Comparison of ENCODE assay signal across 8 mouse cellular contexts in genomic region chr10:43002066-43002678, GRCm38 (mm10).
A peak's percentile ranks its signal among the peaks of the same experiment; 100 is the strongest.
DNase-seq lines count a peak whose midpoint lies in the region; ATAC-seq and TF ChIP-seq lines count a peak whose summit lies in the region.

No protein-coding gene starts in this region.

- H3K4me3 ChIP-seq in gastrocnemius, adult 2 months, result peak overlapping the region; percentile 66
- peak overlapping the region in 1 of 2 experiments; percentile 47; a peak in 3 of 4 replicates for H3K4me3 ChIP-seq in heart, embryonic 14.5 days (ENCODE audit: control insufficient read depth in 1 of 2, insufficient read depth in 1 of 2, low read depth in 1 of 2, low read length in 2 of 2)
- 0 out of 2 replicates have a peak overlapping the region, but pooled peaks have one; percentile 26 for H3K4me3 ChIP-seq in midbrain, embryonic 12.5 days

- no peaks in the 10 kb centered on the region for H3K27me3 ChIP-seq in heart, embryonic 14.5 days (ENCODE audit: control insufficient read depth, insufficient read depth, low read length)
- no peaks in the 10 kb centered on the region for H3K27me3 ChIP-seq in midbrain, embryonic 12.5 days

- no peak for DNase-seq in gastrocnemius, adult 2 months
- no peak for DNase-seq in gastrocnemius, postnatal 25 days
- DNase-seq in kidney, postnatal 10 days, result peak; percentile 77
- DNase-seq in natural killer cell, adult 2 months (ENCODE audit: low spot score in 2 of 2), result no peak
- DNase-seq in cerebellum, adult 9-10 months, result no peak
- DNase-seq in right cerebral cortex, postnatal 14 days, result no peak

- no peak for ATAC-seq in heart, embryonic 14.5 days (ENCODE audit: insufficient number of reproducible peaks, insufficient read depth, low FRiP score, low read depth)
- ATAC-seq in midbrain, embryonic 12.5 days (ENCODE audit: low FRiP score, low read depth), result no peak

- no peaks in the 10 kb centered on the region for H3K36me3 ChIP-seq in heart, embryonic 14.5 days (ENCODE audit: control insufficient read depth, insufficient read depth, low read length)
- no peaks in the 10 kb centered on the region for H3K36me3 ChIP-seq in midbrain, embryonic 12.5 days

- intact Hi-C loops in gastrocnemius, adult 2 months (cut with DNase I), result no loop called here

- no peak for TF ChIP-seq CTCF in gastrocnemius, adult 2 months (IDR thresholded peaks at IDR 0.05)

- H3K27ac ChIP-seq in gastrocnemius, adult 2 months, result peak overlapping the region; percentile 78
- H3K27ac ChIP-seq in heart, embryonic 14.5 days (replicated peaks in 1 of 2; ENCODE audit: control insufficient read depth in 1 of 2, insufficient read depth in 1 of 2, low read depth in 2 of 2, low read length in 2 of 2), result no peak overlapping the region
- H3K27ac ChIP-seq in midbrain, embryonic 12.5 days (replicated peaks), result no peak overlapping the region

- H3K4me1 ChIP-seq in heart, embryonic 14.5 days (ENCODE audit: control insufficient read depth in 2 of 2, insufficient read depth in 2 of 2, low read length in 2 of 2), result peaks cover 5 to 10% of the 10 kb centered on the region in 2 experiments; a peak in 3 of 4 replicates
- H3K4me1 ChIP-seq in midbrain, embryonic 12.5 days, result peaks cover 13% of the 10 kb centered on the region

- no peaks in the 10 kb centered on the region for H3K9me3 ChIP-seq in heart, embryonic 14.5 days (ENCODE audit: control insufficient read depth, low read length)
- H3K9me3 ChIP-seq in midbrain, embryonic 12.5 days, result no peaks in the 10 kb centered on the region

- H3K4me2 ChIP-seq in heart, embryonic 14.5 days (ENCODE audit: low read length), result peak overlapping the region; percentile 84
- peak overlapping the region; percentile 52 for H3K4me2 ChIP-seq in midbrain, embryonic 12.5 days (replicated peaks)

- peak overlapping the region; percentile 72 for H3K9ac ChIP-seq in heart, embryonic 14.5 days (ENCODE audit: low read length)
- H3K9ac ChIP-seq in midbrain, embryonic 12.5 days (replicated peaks), result no peak overlapping the region

- WGBS in heart, embryonic 14.5 days, result 9% methylated on average over 12 of the region's 13 CpGs
- 7% methylated on average over 13 of the region's 13 CpGs for WGBS in midbrain, embryonic 12.5 days
